Mouse (Mus musculus): ENCODE measurements at regions not wholly inside any gene's neighbourhood (a gene's known extent, or its start where the extent isn't known, plus 50 kb on each side); places are given as distances from the start of the nearest gene placed in this dataset.
A peak's percentile ranks its signal among the peaks of the same experiment; 100 is the strongest.

GRCm38 (mm10) chr13:114643521-114643920 is 174.5 kb upstream of the Mocs2 start:
- Histone ChIP-seq H3K27ac (no peak overlapping the region), H3K36me3 (ENCODE audit: control insufficient read depth, insufficient read depth, low read length) (no peaks in the 10 kb centered on the region), H3K27me3 (ENCODE audit: control insufficient read depth, insufficient read depth, low read length) (no peaks in the 10 kb centered on the region), H3K9ac (ENCODE audit: low read depth, low read length) (no peak overlapping the region), H3K4me3 (no peak overlapping the region), H3K79me2 (replicated peaks; ENCODE audit: control insufficient read depth, insufficient read depth, low read length) (no peaks in the 10 kb centered on the region), H3K4me1 (ENCODE audit: control insufficient read depth, insufficient read depth, low read length) (no peaks in the 10 kb centered on the region)
- intact Hi-C loops (cut with DNase I), result no loop called here
- DNase-seq, result no peak
- TF ChIP-seq POLR2A (IDR thresholded peaks at IDR 0.05; ENCODE audit: insufficient read depth, low read depth, low read length) (no peak), EP300 (IDR thresholded peaks at IDR 0.05; ENCODE audit: insufficient read depth, low read depth, low read length) (no peak), CTCF (IDR thresholded peaks at IDR 0.05) (no peak)
- WGBS, result 71% methylated on average over 11 of the region's 11 CpGs

- WGBS, result 59% methylated on average over 7 of the region's 7 CpGs
- DNase-seq, result no peak
- Histone ChIP-seq H3K27me3 (ENCODE audit: control insufficient read depth, insufficient read depth, low read length) (no peaks in the 10 kb centered on the region), H3K79me2 (replicated peaks; ENCODE audit: control insufficient read depth, insufficient read depth, low read length) (no peaks in the 10 kb centered on the region), H3K36me3 (ENCODE audit: control insufficient read depth, insufficient read depth, low read length) (no peaks in the 10 kb centered on the region), H3K4me3 (no peak overlapping the region), H3K27ac (no peak overlapping the region), H3K4me1 (ENCODE audit: control insufficient read depth, insufficient read depth, low read length) (no peaks in the 10 kb centered on the region; the same call in 1 of the 2 replicates), H3K9ac (ENCODE audit: low read depth, low read length) (no peak overlapping the region)
- TF ChIP-seq CTCF (IDR thresholded peaks at IDR 0.05) (no peak), EP300 (IDR thresholded peaks at IDR 0.05; ENCODE audit: insufficient read depth, low read depth, low read length) (no peak), POLR2A (IDR thresholded peaks at IDR 0.05; ENCODE audit: insufficient read depth, low read depth, low read length) (no peak)
- intact Hi-C loops (cut with DNase I), result no loop called here
Observed at GRCm38 (mm10) chr13:114654267-114654666, 163.8 kb upstream of the Mocs2 start.

GRCm38 (mm10) chr13:114654953-114655586 is 163.0 kb upstream of the Mocs2 start:
- intact Hi-C loops (cut with DNase I), result no loop called here
- peak in 1 of 2 experiments; percentile 15 for DNase-seq
- no peaks in the 10 kb centered on the region for H3K27me3 ChIP-seq (ENCODE audit: control insufficient read depth, insufficient read depth, low read length)
- no peak overlapping the region for H3K4me3 ChIP-seq
- H3K36me3 ChIP-seq (ENCODE audit: control insufficient read depth, insufficient read depth, low read length), result no peaks in the 10 kb centered on the region
- H3K27ac ChIP-seq, result no peak overlapping the region; the same call in 1 of the 2 replicates
- TF ChIP-seq CTCF (IDR thresholded peaks at IDR 0.05) (no peak), EP300 (IDR thresholded peaks at IDR 0.05; ENCODE audit: insufficient read depth, low read depth, low read length) (no peak), POLR2A (IDR thresholded peaks at IDR 0.05; ENCODE audit: insufficient read depth, low read depth, low read length) (no peak)
- 58% methylated on average over 4 of the region's 4 CpGs for WGBS
- H3K79me2 ChIP-seq (replicated peaks; ENCODE audit: control insufficient read depth, insufficient read depth, low read length), result no peaks in the 10 kb centered on the region
- no peaks in the 10 kb centered on the region; the same call in 1 of the 2 replicates for H3K4me1 ChIP-seq (ENCODE audit: control insufficient read depth, insufficient read depth, low read length)
- no peak overlapping the region for H3K9ac ChIP-seq (ENCODE audit: low read depth, low read length)

GRCm38 (mm10) chr13:114672411-114672810 is 145.6 kb upstream of the Mocs2 start:
- Histone ChIP-seq H3K9ac (ENCODE audit: low read depth, low read length) (no peak overlapping the region), H3K27ac (no peak overlapping the region), H3K79me2 (replicated peaks; ENCODE audit: control insufficient read depth, insufficient read depth, low read length) (no peaks in the 10 kb centered on the region), H3K4me1 (ENCODE audit: control insufficient read depth, insufficient read depth, low read length) (no peaks in the 10 kb centered on the region), H3K36me3 (ENCODE audit: control insufficient read depth, insufficient read depth, low read length) (no peaks in the 10 kb centered on the region), H3K4me3 (no peak overlapping the region), H3K27me3 (ENCODE audit: control insufficient read depth, insufficient read depth, low read length) (no peaks in the 10 kb centered on the region)
- intact Hi-C loops (cut with DNase I), result no loop called here
- DNase-seq, result no peak
- no peak for TF ChIP-seq POLR2A (IDR thresholded peaks at IDR 0.05; ENCODE audit: insufficient read depth, low read depth, low read length)
- TF ChIP-seq EP300 (IDR thresholded peaks at IDR 0.05; ENCODE audit: insufficient read depth, low read depth, low read length), result no peak
- no peak for TF ChIP-seq CTCF (IDR thresholded peaks at IDR 0.05)

- intact Hi-C loops (cut with DNase I), result no loop called here
- WGBS, result 57% methylated on average over 5 of the region's 5 CpGs
- DNase-seq, result no peak
Observed at GRCm38 (mm10) chr13:114679703-114680378, 138.2 kb upstream of the Mocs2 start.

DNA sequence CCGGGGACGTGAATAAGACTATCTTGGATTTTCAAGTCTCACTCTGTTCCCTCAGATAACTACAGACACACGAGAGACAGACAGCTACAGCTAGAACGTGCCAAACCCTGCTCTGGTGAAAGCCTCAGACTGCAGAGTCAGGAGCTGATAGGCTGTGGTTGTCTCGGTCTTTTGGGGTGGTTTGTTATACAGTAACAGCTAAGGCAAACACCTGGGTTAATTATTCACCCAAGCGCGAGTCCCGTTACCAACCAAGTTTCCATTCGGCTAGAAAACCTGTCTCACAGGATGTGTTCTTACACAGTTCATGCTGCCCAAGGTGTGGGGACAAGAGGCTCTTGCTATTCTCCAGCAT is 137.7 kb upstream of the Mocs2 start:
- Histone ChIP-seq H3K9ac (ENCODE audit: low read depth, low read length) (no peak overlapping the region), H3K79me2 (replicated peaks; ENCODE audit: control insufficient read depth, insufficient read depth, low read length) (no peaks in the 10 kb centered on the region), H3K4me1 (ENCODE audit: control insufficient read depth, insufficient read depth, low read length) (peaks cover 2% of the 10 kb centered on the region; the same call in 1 of the 2 replicates), H3K36me3 (ENCODE audit: control insufficient read depth, insufficient read depth, low read length) (no peaks in the 10 kb centered on the region), H3K27ac (no peak overlapping the region), H3K4me3 (no peak overlapping the region), H3K27me3 (ENCODE audit: control insufficient read depth, insufficient read depth, low read length) (no peaks in the 10 kb centered on the region)
- no peak for TF ChIP-seq POLR2A (IDR thresholded peaks at IDR 0.05; ENCODE audit: insufficient read depth, low read depth, low read length)
- no peak for TF ChIP-seq CTCF (IDR thresholded peaks at IDR 0.05)
- TF ChIP-seq EP300 (IDR thresholded peaks at IDR 0.05; ENCODE audit: insufficient read depth, low read depth, low read length), result no peak
- DNase-seq, result no peak
- 56% methylated on average over 9 of the region's 9 CpGs for WGBS
- intact Hi-C loops (cut with DNase I), result no loop called here

More at GRCm38 (mm10) chr13:114679703-114680378, 138.2 kb upstream of the Mocs2 start:
- Histone ChIP-seq H3K9ac (ENCODE audit: low read depth, low read length) (no peak overlapping the region), H3K36me3 (ENCODE audit: control insufficient read depth, insufficient read depth, low read length) (no peaks in the 10 kb centered on the region), H3K27ac (no peak overlapping the region), H3K4me3 (no peak overlapping the region), H3K4me1 (ENCODE audit: control insufficient read depth, insufficient read depth, low read length) (peaks cover 2% of the 10 kb centered on the region; the same call in 1 of the 2 replicates), H3K27me3 (ENCODE audit: control insufficient read depth, insufficient read depth, low read length) (no peaks in the 10 kb centered on the region), H3K79me2 (replicated peaks; ENCODE audit: control insufficient read depth, insufficient read depth, low read length) (no peaks in the 10 kb centered on the region)
- TF ChIP-seq EP300 (IDR thresholded peaks at IDR 0.05; ENCODE audit: insufficient read depth, low read depth, low read length), result no peak
- TF ChIP-seq POLR2A (IDR thresholded peaks at IDR 0.05; ENCODE audit: insufficient read depth, low read depth, low read length), result no peak
- TF ChIP-seq CTCF (IDR thresholded peaks at IDR 0.05), result no peak

Measured in heart, adult 2 months (tissue).